Mouse (Mus musculus): Measurements from ENCODE around the gene Exoc3l. TPM values are rescaled to one million over a fixed set of nuclear protein-coding genes. Genes with fewer than 3 reads are reported as not detected.

Gene Exoc3l
- polyA plus RNA-seq, 1 experiment from 2014 or later, result 3.7 TPM

GRCm38 (mm10) chr8:105260371-105261099 lies 35.4 kb downstream of the Exoc3l start:
- 77% methylated on average over 7 of the region's 7 CpGs for whole genome bisulfite sequencing

GRCm38 (mm10) chr8:105259721-105260320 lies 36.1 kb downstream of the Exoc3l start:
- Histone ChIP-seq H3K9me3 (ENCODE audit: control insufficient read depth, low read length) (no peaks in the 10 kb centered on the region), H3K36me3 (ENCODE audit: control insufficient read depth, insufficient read depth, low read length) (no peaks in the 10 kb centered on the region), H3K4me3 (ENCODE audit: low read depth, low read length) (peak overlapping the region; percentile 31), H3K4me1 (replicated peaks; ENCODE audit: control insufficient read depth, insufficient read depth) (peaks cover 10% of the 10 kb centered on the region; the same call in 1 of the 2 replicates), H3K27me3 (ENCODE audit: control insufficient read depth, insufficient read depth, low read length) (no peaks in the 10 kb centered on the region; the same call in 1 of the 2 replicates), H3K27ac (replicated peaks) (no peak overlapping the region), H3K9ac (ENCODE audit: low read length) (peak overlapping the region; percentile 18; the same call in 1 of the 2 replicates), H3K4me2 (replicated peaks; ENCODE audit: low read depth) (peak overlapping the region; percentile 62)
- TF ChIP-seq EP300 (optimal IDR thresholded peaks at IDR 0.05), result no peak
- peak; percentile 99 for TF ChIP-seq CTCF (IDR thresholded peaks at IDR 0.05; ENCODE audit: low read depth)
- DNase-seq (ENCODE audit: low spot score) (peak; percentile 82), ATAC-seq (ENCODE audit: low FRiP score, low TSS enrichment) (peak; percentile 62)
- WGBS, result 4% methylated on average over 30 of the region's 30 CpGs

More at GRCm38 (mm10) chr8:105260371-105261099, 35.4 kb downstream of the Exoc3l start:
- no peak for DNase-seq (ENCODE audit: low spot score)
- no peak for TF ChIP-seq CTCF (IDR thresholded peaks at IDR 0.05; ENCODE audit: low read depth)
- no peak for TF ChIP-seq EP300 (optimal IDR thresholded peaks at IDR 0.05)
- no peak overlapping the region for H3K4me2 ChIP-seq (replicated peaks; ENCODE audit: low read depth)
- no peaks in the 10 kb centered on the region; the same call in 1 of the 2 replicates for H3K27me3 ChIP-seq (ENCODE audit: control insufficient read depth, insufficient read depth, low read length)
- no peaks in the 10 kb centered on the region for H3K36me3 ChIP-seq (ENCODE audit: control insufficient read depth, insufficient read depth, low read length)
- H3K4me1 ChIP-seq (replicated peaks; ENCODE audit: control insufficient read depth, insufficient read depth), result peaks cover 10% of the 10 kb centered on the region; the same call in 1 of the 2 replicates
- no peak overlapping the region for H3K4me3 ChIP-seq (ENCODE audit: low read depth, low read length)
- ATAC-seq (ENCODE audit: low FRiP score, low TSS enrichment), result no peak
- H3K27ac ChIP-seq (replicated peaks), result no peak overlapping the region
- no peaks in the 10 kb centered on the region for H3K9me3 ChIP-seq (ENCODE audit: control insufficient read depth, low read length)
- no peak overlapping the region for H3K9ac ChIP-seq (ENCODE audit: low read length)

DNA sequence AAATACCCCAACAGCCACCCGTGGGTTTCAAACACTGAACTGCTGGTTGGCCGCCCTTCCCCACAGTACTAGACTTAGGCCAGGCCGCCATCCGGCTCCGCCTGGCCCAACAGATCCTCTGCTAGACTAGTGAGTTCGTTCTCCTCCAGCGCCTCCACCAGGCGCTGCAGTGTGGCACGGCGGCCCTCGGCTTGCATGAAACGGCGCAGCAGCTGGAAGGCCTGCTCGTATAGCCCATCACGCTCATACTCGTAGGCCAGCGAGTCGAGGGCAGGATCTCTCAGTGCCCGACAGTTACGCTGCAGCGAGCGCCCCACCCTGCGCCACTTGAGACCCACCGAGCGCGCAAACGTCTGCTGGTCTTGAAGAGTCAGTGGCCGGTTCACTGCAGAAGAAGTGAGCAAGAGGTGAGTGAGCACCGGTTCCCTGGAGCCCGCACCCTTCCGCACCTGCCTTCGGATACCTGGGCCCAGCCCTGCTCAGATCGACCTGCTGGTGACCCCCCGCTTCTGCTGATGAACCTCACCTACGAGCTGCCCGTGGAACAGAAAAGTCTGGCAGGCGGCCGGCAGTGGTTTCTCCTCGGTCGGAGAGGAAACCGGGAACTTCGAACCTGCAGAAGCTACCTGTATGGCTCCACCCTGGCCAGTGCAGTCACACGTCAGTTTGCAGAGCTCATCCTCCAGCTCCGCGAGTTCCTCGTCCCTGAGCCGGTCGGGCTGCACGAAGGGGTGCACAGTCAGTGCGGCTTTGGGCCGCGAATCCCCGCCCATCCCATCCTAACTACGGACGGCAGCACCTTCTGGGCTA lies 36.8 kb downstream of the Exoc3l start:
- WGBS, result 19% methylated on average over 55 of the region's 55 CpGs
- Histone ChIP-seq H3K4me3 (ENCODE audit: low read depth, low read length) (peak overlapping the region; percentile 31), H3K9me3 (ENCODE audit: control insufficient read depth, low read length) (no peaks in the 10 kb centered on the region), H3K9ac (ENCODE audit: low read length) (peak overlapping the region; percentile 18; the same call in 1 of the 2 replicates), H3K36me3 (ENCODE audit: control insufficient read depth, insufficient read depth, low read length) (no peaks in the 10 kb centered on the region), H3K4me1 (replicated peaks; ENCODE audit: control insufficient read depth, insufficient read depth) (peaks cover 12% of the 10 kb centered on the region; the same call in 1 of the 2 replicates), H3K4me2 (replicated peaks; ENCODE audit: low read depth) (peak overlapping the region; percentile 62), H3K27me3 (ENCODE audit: control insufficient read depth, insufficient read depth, low read length) (no peaks in the 10 kb centered on the region; the same call in 1 of the 2 replicates), H3K27ac (replicated peaks) (no peak overlapping the region)
- ATAC-seq (ENCODE audit: low FRiP score, low TSS enrichment) (peak; percentile 9), DNase-seq (ENCODE audit: low spot score) (peak; percentile 50)
- peak; percentile 43 for TF ChIP-seq CTCF (IDR thresholded peaks at IDR 0.05; ENCODE audit: low read depth)
- no peak for TF ChIP-seq EP300 (optimal IDR thresholded peaks at IDR 0.05)

DNA sequence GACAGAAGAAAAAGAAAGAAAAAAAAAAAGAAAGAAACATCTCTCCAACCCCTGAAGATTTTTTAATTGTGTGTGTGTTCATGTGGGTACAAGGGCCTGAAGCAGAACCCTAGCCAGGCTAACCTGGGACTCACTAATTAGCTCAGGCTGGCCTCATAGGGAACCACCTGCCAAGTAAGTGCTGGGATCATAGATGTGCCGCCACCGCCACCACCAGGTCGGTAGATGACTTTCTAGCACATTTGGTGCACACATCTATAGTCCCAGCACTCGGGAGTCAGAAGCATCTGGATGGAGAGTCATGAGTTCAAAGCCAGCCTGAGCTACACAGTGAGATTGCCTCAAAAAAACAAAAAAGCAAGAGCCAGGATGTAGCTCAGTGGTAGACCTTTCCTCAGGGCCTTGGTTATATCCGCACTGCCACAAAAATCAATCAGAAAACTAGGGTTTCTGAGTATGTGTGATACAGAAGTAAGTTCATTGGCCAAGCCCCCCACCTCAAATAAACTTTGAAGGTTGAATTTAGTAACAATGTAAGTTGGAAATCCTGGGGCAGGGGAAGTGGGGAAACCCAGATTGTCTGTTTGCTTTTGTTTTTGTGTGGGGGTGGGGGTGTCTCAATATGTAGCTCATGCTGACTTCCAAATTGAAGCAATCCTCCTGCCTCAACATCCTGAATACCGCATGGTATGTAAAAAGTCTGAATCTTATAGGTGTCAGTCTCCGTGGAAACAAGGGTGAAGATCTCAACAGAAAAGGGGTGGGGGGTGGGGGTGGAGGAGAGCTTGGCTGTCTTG lies 38.4 kb downstream of the Exoc3l start:
- Histone ChIP-seq H3K9ac (ENCODE audit: low read length) (no peak overlapping the region), H3K36me3 (ENCODE audit: control insufficient read depth, insufficient read depth, low read length) (no peaks in the 10 kb centered on the region), H3K27ac (replicated peaks) (no peak overlapping the region), H3K4me3 (ENCODE audit: low read depth, low read length) (no peak overlapping the region), H3K4me1 (replicated peaks; ENCODE audit: control insufficient read depth, insufficient read depth) (peaks cover 12% of the 10 kb centered on the region; the same call in 1 of the 2 replicates), H3K9me3 (ENCODE audit: control insufficient read depth, low read length) (no peaks in the 10 kb centered on the region), H3K4me2 (replicated peaks; ENCODE audit: low read depth) (no peak overlapping the region), H3K27me3 (ENCODE audit: control insufficient read depth, insufficient read depth, low read length) (no peaks in the 10 kb centered on the region; the same call in 1 of the 2 replicates)
- ATAC-seq (ENCODE audit: low FRiP score, low TSS enrichment), result no peak
- no peak for DNase-seq (ENCODE audit: low spot score)
- no peak for TF ChIP-seq EP300 (optimal IDR thresholded peaks at IDR 0.05)
- TF ChIP-seq CTCF (IDR thresholded peaks at IDR 0.05; ENCODE audit: low read depth), result no peak
- 81% methylated on average over 7 of the region's 7 CpGs for WGBS

DNA sequence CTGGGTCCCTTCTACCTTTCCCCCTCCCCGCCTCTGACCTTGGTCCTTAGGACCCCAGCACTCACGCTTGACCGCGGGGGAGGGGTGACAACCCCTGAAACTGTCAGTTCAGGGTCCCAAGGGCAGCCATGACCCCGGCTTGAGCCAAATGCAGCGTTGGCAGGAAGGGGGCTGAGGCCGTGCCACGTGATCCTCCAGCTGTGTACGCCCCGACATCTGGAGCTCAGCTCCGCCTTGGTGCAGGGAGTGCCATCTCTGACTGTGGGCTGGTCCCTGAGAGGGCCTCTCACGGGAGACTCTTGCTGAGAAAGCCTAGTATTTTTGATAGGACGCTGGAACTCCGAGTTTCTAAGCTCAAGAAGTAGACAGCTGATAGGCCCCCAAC lies 40.9 kb downstream of the Exoc3l start, which contains the start of gene B3gnt9:
B3gnt9 (minus strand) TSS at position 188 of the 385 bp plus-strand sequence.
- Histone ChIP-seq H3K9ac (ENCODE audit: low read length) (peak within 1 kb of the TSS; percentile 74), H3K27ac (replicated peaks) (peak within 1 kb of the TSS; percentile 88), H3K9me3 (ENCODE audit: control insufficient read depth, low read length) (no peaks in the 10 kb centered on the region), H3K27me3 (ENCODE audit: control insufficient read depth, insufficient read depth, low read length) (no peaks in the 10 kb centered on the region; the same call in 1 of the 2 replicates), H3K36me3 (ENCODE audit: control insufficient read depth, insufficient read depth, low read length) (peaks cover 12% of the 10 kb centered on the region), H3K4me1 (replicated peaks; ENCODE audit: control insufficient read depth, insufficient read depth) (peaks cover 12% of the 10 kb centered on the region; the same call in 1 of the 2 replicates), H3K4me2 (replicated peaks; ENCODE audit: low read depth) (peak within 1 kb of the TSS; percentile 93), H3K4me3 (ENCODE audit: low read depth, low read length) (peak within 1 kb of the TSS; percentile 69)
- ATAC-seq (ENCODE audit: low FRiP score, low TSS enrichment) (peak; percentile 72), DNase-seq (ENCODE audit: low spot score) (peak; percentile 75)
- WGBS, result 4% methylated on average over 14 of the region's 14 CpGs
- no peak for TF ChIP-seq CTCF (IDR thresholded peaks at IDR 0.05; ENCODE audit: low read depth)
- TF ChIP-seq EP300 (optimal IDR thresholded peaks at IDR 0.05), result no peak

All from stomach, postnatal 0 days (tissue).